Comparison of ENCODE assay signal across 13 mouse cellular contexts in genomic region chr5:103993601-103994000, GRCm38 (mm10). TPM values are rescaled to one million over a fixed set of nuclear protein-coding genes. Genes with fewer than 3 reads are reported as not detected.
A peak's percentile ranks its signal among the peaks of the same experiment; 100 is the strongest.
DNase-seq lines count a peak whose midpoint lies in the region; ATAC-seq and TF ChIP-seq lines count a peak whose summit lies in the region.
"Had no signal": no experiment of that assay in that cellular context is flagged by ENCODE, and none has a peak within 500 bp of the region (broad histone marks: within the 10 kb centered on the region; RNA-seq: fewer than 3 reads in every experiment).

No protein-coding gene starts in this region.

- no peak overlapping the region for H3K4me3 ChIP-seq in heart, postnatal 0 days (ENCODE audit: low read depth, low read length)
- no peak overlapping the region for H3K4me3 ChIP-seq in hindbrain, embryonic 12.5 days
- H3K4me3 ChIP-seq: forebrain, embryonic 15.5 days; hindbrain, embryonic 15.5 days; midbrain, embryonic 15.5 days had no signal

- intact Hi-C loops in left cerebral cortex, postnatal 25 days (cut with DNase I) = no loop called here

- no peak overlapping the region for H3K4me2 ChIP-seq in heart, postnatal 0 days (ENCODE audit: low read depth, low read length)
- no peak overlapping the region for H3K4me2 ChIP-seq in hindbrain, embryonic 12.5 days (replicated peaks)
- H3K4me2 ChIP-seq: forebrain, embryonic 15.5 days; hindbrain, embryonic 15.5 days; midbrain, embryonic 15.5 days had no signal

- peak; percentile 32 for TF ChIP-seq CTCF in heart, postnatal 0 days (IDR thresholded peaks at IDR 0.05; ENCODE audit: low read depth)

- ATAC-seq in heart, postnatal 0 days (ENCODE audit: insufficient read depth, low read depth) = no peak
- ATAC-seq in hindbrain, embryonic 12.5 days (ENCODE audit: low FRiP score) = no peak
- ATAC-seq: forebrain, embryonic 15.5 days; midbrain, embryonic 15.5 days had no signal

- H3K36me3 ChIP-seq in heart, postnatal 0 days (replicated peaks; ENCODE audit: control insufficient read depth, insufficient read depth, low read length) = 0 out of 2 replicates have a peak, but pooled peaks cover 20% of the 10 kb centered on the region
- no peaks in the 10 kb centered on the region for H3K36me3 ChIP-seq in hindbrain, embryonic 12.5 days
- H3K36me3 ChIP-seq: forebrain, embryonic 15.5 days; hindbrain, embryonic 15.5 days; midbrain, embryonic 15.5 days had no signal

- no peak overlapping the region for H3K27ac ChIP-seq in heart, postnatal 0 days (ENCODE audit: low read depth)
- H3K27ac ChIP-seq in hindbrain, embryonic 12.5 days = no peak overlapping the region
- H3K27ac ChIP-seq: forebrain, embryonic 15.5 days; hindbrain, embryonic 15.5 days; midbrain, embryonic 15.5 days had no signal

- H3K4me1 ChIP-seq in heart, postnatal 0 days (ENCODE audit: control insufficient read depth, insufficient read depth) = no peaks in the 10 kb centered on the region
- no peaks in the 10 kb centered on the region for H3K4me1 ChIP-seq in hindbrain, embryonic 12.5 days
- H3K4me1 ChIP-seq: forebrain, embryonic 15.5 days; hindbrain, embryonic 15.5 days; midbrain, embryonic 15.5 days had no signal

- TF ChIP-seq EP300 in heart, postnatal 0 days (IDR thresholded peaks at IDR 0.05; ENCODE audit: low read depth) = no peak

- 81% methylated on average over 1 of the region's 1 CpGs for WGBS in heart, postnatal 0 days
- WGBS in hindbrain, embryonic 12.5 days = 81% methylated on average over 1 of the region's 1 CpGs

- DNase-seq in heart, postnatal 0 days (ENCODE audit: low spot score) = no peak
- no peak for DNase-seq in heart, adult 8-10 months (ENCODE audit: low spot score)
- DNase-seq in A20 (ENCODE audit: low read depth, low spot score) = peak; percentile 58
- peak; percentile 14 for DNase-seq in brain, adult 2 months (ENCODE audit: low read depth, low spot score)
- DNase-seq in lung, postnatal 36 days = peak; percentile 45
- no peak for DNase-seq in right cerebral cortex, postnatal 36 days (ENCODE audit: low spot score in 2 of 2)
- no peak for DNase-seq in left cerebral cortex, postnatal 25 days (ENCODE audit: low spot score in 2 of 2)
- DNase-seq: cerebellum, adult 11 months; right cerebral cortex, postnatal 25 days had no signal

- no peaks in the 10 kb centered on the region for H3K9me3 ChIP-seq in heart, postnatal 0 days (replicated peaks; ENCODE audit: control insufficient read depth, low read length)
- no peaks in the 10 kb centered on the region for H3K9me3 ChIP-seq in hindbrain, embryonic 12.5 days (replicated peaks)
- H3K9me3 ChIP-seq: forebrain, embryonic 15.5 days; hindbrain, embryonic 15.5 days; midbrain, embryonic 15.5 days had no signal

- H3K27me3 ChIP-seq in heart, postnatal 0 days (ENCODE audit: control insufficient read depth, insufficient read depth, low read length) = no peaks in the 10 kb centered on the region
- H3K27me3 ChIP-seq in hindbrain, embryonic 12.5 days = no peaks in the 10 kb centered on the region
- H3K27me3 ChIP-seq: forebrain, embryonic 15.5 days; hindbrain, embryonic 15.5 days; midbrain, embryonic 15.5 days had no signal

- no peak overlapping the region for H3K9ac ChIP-seq in heart, postnatal 0 days (replicated peaks; ENCODE audit: low read depth, low read length)
- no peak overlapping the region for H3K9ac ChIP-seq in hindbrain, embryonic 12.5 days
- H3K9ac ChIP-seq: forebrain, embryonic 15.5 days; hindbrain, embryonic 15.5 days; midbrain, embryonic 15.5 days had no signal

RNA-seq across cellular contexts. Expression of gene Hsd17b13, which starts 16.4 kb away (rescaled TPM):
- total RNA-seq in heart, postnatal 0 days (2014; rRNA removed; ENCODE audit: low replicate concordance) = not detected in 2 replicates
- 0.08 TPM in 1 of 2 replicates, not detected in the other for polyA plus RNA-seq in heart, postnatal 0 days (2015; fragmentation: Nextera tagmentation; extraction: Ambion mirVana)
- not detected for total RNA-seq in heart, adult 8-10 months (2022)
- not detected in 2 replicates for polyA plus RNA-seq in hindbrain, embryonic 12.5 days (2016; fragmentation: Nextera tagmentation; extraction: Ambion mirVana)
- under 1 TPM; 0.37 to 0.50 TPM for total RNA-seq in left cerebral cortex, postnatal 25 days (2021)
- polyA plus RNA-seq: forebrain, embryonic 15.5 days; hindbrain, embryonic 15.5 days had no signal

RNA-seq across cellular contexts. Expression of gene Hsd17b11, which starts 28.1 kb away (rescaled TPM):
- total RNA-seq in heart, postnatal 0 days (2014; rRNA removed; ENCODE audit: low replicate concordance) = 6.2 and 14.3 TPM in 2 replicates
- 4.4 and 5.9 TPM in 2 replicates for polyA plus RNA-seq in heart, postnatal 0 days (2015; fragmentation: Nextera tagmentation; extraction: Ambion mirVana)
- total RNA-seq in heart, adult 8-10 months (2022) = 10 to 100 TPM; 26.5 to 30.0 (median 27.4) TPM
- polyA plus RNA-seq in hindbrain, embryonic 12.5 days (2016; fragmentation: Nextera tagmentation; extraction: Ambion mirVana) = 2.2 and 2.4 TPM in 2 replicates
- total RNA-seq in left cerebral cortex, postnatal 25 days (2021) = 10 to 100 TPM; 38.2 to 39.8 TPM

RNA-seq across cellular contexts. Expression of gene Nudt9, which starts 52.5 kb away (rescaled TPM):
- 39.6 and 62.9 TPM in 2 replicates for total RNA-seq in heart, postnatal 0 days (2014; rRNA removed; ENCODE audit: low replicate concordance)
- 51.0 and 52.5 TPM in 2 replicates for polyA plus RNA-seq in heart, postnatal 0 days (2015; fragmentation: Nextera tagmentation; extraction: Ambion mirVana)
- 10 to 100 TPM; 53.8 to 58.9 (median 56.7) TPM for total RNA-seq in heart, adult 8-10 months (2022)
- 64.7 and 70.4 TPM in 2 replicates for polyA plus RNA-seq in hindbrain, embryonic 12.5 days (2016; fragmentation: Nextera tagmentation; extraction: Ambion mirVana)
- 10 to 100 TPM; 59.4 to 59.9 TPM for total RNA-seq in left cerebral cortex, postnatal 25 days (2021)

Comparison
In these comparisons a context has a peak if more than half of its experiments do, and no peak if none do; other contexts are left out.
1. DNase-seq: peak in A20 (single experiment), brain, adult 2 months (single experiment) and lung, postnatal 36 days (single experiment); none in heart, postnatal 0 days (single experiment), heart, adult 8-10 months (single experiment), right cerebral cortex, postnatal 36 days (0 of 2) and left cerebral cortex, postnatal 25 days (0 of 2).